Mouse (Mus musculus) spleen, adult 18-20 months (tissue): ENCODE results near the gene Wnt4.

ENCODE experiments used
- DNase-seq, 2 experiments: peaks; one replicate each; pipeline ENCODE4 v3.0.0; 2022; ENCODE audit warnings: mixed read lengths in 2 of 2

Gene Wnt4

DNA sequence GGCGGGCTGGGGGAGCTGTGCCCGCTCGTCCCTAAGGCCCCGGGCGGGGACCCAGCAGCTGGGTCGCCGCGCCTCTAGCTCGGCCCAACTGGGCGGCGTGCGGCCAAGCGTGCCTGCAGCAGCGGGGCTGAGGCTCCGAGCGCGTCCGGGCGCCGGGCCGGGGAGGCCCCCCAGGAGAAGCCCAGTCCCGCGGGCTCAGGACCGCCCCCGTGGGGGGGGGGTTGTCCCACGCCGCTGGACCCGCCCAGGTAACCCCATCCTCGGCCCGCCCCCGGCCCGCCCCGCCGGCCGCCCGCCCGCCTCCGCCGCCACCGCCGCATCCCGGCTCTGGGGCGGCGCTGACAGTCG, at the start of gene Wnt4:
Gene Wnt4, plus strand, starts transcription at position 324 of the 348 bp plus-strand sequence.
- no peak for DNase-seq

DNA sequence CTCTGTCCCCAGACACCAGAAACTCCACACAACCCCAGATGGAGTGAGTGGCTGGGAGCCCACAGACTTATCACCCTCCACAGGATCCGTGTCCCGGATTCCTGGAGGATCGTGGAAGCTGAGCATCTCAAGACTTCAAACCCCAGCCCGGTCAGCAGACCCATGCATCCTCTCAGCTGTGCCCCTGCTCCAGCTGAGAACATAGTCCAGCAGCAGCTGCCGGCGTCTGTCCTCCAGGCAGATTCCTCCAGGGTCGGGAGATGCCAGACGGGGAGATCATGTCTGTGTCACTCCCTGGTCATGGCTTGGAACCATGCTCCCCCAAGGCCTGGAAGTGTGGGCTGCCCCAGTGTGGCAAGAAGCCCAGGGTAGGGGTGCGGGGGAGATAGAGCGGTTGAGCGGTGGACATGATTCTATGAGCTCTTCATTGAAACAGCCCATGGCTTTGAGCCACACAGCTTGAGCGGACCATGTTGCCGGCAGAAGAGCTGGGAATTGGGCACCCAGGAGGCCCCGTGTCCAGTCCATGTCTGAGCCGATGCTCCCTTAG, 48.6 kb upstream of the Wnt4 start:
- peak in 1 of 2 experiments; percentile 2 for DNase-seq

DNA sequence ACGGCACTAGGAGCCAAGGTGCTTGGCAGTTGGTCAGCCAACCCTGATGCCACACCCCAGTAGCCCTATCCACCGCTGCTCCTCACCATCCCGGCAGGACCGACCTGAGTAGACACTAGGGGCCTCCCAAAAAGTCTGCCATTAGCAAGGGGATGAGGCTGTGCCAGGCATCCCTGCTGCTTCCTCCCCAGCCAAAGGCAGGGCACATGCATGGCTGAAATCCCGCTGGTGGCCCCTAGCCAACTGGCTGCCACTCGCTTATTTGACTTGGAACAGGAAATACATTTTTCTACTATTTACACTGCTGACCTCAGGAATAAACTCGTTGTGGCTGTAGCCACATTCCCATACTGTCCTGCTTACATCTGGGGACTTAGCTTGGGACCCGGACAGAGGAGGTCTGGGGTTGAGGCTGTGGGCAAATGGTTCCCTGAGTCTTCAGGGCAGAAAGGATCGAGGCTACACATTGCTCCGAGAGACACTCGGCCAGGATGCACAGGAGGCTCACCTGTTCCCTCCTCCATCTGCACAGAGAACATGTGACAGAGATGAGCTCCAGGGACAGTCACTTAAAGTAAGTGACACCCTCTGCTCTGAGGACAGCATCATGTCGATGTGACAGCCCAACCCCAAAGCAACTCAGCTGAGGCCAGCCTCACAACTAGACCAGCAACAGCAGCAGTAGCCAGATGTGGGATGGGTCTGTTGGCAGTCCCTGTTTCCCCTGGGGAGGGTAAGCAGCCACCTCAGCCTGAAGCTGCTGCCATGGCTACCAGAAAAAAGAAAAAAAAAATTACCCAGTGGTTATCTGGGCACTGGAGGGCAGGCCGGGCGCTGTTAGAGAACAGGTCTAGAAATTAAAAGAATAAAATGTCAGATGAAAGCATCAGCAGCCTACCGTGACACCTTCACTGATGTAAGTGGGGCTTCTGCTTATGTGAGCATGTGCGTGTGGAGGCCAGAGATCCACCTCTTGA, 45.5 kb upstream of the Wnt4 start:
- DNase-seq: peak in 1 of 2 experiments; percentile 7

DNA sequence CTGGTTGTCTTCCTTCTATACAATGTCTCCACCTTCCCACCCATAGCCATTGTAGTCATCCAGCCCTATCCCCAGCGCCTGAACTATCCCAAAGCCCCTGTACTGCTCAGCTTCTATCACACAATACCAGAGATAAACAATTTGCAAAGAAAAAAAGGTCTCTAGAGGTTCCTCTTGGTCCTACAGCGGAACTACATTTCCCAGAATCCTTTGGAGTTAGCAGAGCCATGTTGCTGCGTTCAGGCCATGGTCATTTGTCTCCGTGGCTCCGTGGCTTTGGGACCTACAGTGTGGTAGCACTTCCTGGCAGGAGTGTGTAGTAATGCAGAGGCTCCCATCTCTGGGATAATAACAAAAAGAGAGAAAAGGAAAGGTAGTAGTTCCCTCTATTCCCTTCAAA, 43.7 kb upstream of the Wnt4 start:
- no peak for DNase-seq

DNA sequence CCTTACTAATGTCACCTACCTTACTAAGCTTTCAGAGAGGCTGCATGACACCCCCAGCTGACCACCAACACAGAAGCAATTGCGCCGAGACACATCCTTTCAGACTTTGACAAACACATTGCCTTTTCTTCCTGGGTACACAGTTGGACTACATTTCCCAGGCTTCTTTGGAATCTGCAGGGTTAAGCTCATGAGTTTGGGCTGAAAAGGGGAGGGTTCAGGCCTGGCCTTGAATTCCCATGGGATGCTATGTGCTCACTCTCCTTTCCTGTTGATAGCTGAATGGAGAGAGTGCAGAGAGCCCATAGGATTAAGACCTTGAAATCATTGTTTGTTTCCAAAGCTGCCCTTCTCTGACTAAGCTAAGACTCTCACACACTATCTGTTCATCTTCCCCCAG, 42.8 kb upstream of the Wnt4 start:
- DNase-seq: no peak

DNA sequence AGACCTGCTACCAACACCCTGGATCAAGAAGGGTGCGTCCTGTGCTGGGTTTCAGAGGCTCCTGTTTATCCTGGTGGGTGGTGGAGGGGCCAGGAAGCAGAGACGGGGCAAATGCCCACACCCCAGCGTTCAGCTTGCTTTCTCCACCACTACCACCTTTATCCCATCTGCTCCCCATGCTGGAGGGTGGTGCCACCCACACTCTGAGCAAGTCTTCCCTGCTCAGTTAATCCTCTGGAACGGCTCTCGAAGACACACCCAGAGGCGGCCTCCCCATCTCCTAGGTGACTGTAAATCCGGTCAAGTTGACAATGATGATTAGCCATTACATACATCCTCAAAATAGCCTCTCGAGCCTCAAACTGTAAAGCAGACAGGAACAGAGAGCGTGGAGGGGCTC, 41.9 kb upstream of the Wnt4 start:
- DNase-seq: no peak

DNA sequence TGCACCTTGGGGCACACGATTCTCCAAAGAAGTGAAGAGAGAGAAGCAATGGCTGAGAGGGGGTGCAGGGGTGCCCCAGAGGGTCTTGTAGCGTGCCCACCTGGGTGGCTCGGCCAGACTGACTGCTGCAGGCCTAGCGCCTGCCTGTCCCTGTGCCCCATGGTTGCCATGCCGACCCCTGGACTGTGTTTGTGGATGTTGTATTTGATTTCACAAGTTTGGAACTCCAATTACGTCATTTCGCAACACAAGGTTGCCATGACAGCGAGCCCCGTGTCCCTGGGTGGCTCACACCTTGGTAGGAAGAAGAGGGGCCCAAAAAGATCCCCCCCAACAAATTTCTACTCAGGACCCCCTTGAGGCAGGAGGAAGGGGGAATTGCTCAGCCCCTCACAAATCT, 32.4 kb upstream of the Wnt4 start:
- DNase-seq: no peak

DNA sequence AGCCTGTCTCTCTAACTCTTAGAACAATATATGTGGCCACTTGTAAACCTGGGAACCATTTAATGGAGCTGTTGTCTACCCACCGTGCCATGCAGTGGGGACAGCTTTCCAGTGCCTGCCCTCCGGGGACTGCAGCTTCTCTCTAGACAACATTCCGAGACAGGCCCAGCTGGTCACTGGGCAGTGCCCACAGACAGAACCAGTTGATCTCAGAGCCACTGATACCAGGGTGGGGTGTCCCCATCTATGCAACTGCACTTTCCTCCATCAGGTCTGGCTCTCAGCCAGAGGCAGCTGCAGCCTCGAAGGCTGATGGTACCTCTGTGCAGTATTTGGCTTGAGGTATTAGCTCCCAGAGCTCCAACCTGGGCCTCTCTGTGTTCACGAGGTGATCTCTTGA, 27.0 kb upstream of the Wnt4 start:
- no peak for DNase-seq

DNA sequence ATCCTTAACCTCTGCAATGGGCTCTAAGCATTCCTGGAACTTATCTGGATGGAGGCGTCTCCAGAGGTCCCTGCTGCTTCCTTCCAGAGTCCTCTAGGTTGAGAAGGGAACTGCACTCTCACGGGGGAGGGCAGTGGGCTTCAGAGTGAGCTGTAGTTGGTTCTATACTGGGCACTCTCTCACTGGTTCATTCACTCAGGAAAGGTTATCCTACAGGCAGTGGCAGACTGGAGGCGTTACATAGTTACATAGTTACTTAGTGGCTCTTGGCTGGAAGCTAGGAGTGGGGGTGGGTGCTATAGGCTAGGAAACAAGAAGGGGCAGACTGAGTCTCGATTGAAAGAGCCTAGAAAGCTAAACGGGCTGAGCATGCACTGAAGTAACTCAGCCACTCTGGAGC, 26.4 kb upstream of the Wnt4 start:
- no peak for DNase-seq

DNA sequence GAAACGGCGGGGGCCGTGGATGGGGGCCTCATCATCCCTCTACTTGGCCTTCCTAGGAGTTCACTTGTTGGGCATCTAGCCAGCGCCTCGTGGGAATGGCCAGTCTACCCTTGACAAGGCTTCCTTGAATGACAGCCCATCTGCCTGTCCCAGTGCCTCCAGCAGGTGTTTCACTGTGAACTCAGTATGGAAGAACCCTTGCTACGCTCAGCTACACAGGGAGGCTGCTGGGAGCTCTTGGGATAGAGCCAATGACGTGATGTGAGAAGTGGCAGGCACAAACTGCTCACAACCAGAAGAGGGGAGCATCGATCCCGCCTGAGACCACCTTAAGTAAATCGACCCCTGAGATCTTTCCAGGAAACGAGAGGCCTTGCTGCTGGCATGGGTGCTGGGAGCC, 23.7 kb upstream of the Wnt4 start:
- DNase-seq: no peak

DNA sequence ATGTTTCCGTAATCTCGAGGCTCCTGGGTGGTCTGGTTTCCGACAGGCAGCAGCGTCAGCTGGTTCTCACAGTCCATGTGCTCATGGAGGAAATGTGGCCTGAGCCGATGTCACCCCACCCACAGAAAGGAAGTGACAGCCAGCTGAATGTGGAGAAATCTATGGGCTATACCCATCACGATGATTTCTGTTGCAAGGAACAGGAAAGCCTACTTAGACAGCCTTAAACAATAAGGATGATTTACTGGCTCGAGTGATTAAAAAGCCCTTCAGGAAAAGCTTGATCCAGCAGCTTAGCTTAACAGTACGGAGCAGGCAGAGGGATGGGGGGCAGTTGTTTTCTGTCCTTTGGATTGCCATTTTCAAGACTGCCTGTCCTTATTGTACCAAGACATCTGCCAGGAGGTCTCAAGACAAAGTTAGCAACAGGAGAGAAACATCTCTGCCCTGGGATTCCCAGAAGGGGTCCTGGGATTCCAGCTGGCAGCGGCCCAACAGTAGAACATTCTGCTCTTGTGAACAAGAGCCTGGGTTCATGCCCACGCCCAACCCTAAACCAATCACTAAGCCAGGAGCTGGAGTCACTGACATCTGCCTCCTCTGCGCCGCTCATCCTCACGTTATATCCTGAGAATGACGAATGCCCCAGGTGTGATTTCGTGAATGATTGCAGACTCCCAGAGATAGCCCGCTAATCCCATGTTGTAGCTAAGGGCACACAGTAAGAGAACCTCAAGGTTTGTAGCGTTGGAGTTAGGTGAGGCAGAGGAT, 22.9 kb upstream of the Wnt4 start:
- DNase-seq: no peak

DNA sequence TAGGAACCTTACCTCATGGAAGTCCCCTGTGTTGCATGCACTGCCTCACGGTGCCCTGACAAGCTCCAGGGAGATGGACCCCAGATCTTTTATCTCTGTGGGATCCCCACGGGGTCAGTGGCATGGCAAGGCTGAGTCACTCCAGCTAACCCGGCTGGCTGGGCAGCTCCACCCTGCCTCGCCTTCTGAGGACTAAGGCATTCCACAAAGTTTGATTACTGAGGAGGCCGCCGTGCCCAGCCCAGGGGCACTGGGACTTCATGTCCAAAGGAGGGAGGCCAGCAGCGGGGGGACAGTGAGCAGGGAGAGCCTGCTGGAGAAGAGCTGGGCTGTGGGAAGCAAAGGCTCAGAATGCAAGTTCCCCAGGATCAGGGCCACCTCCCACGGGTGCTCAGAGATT, 21.7 kb upstream of the Wnt4 start:
- DNase-seq: no peak

DNA sequence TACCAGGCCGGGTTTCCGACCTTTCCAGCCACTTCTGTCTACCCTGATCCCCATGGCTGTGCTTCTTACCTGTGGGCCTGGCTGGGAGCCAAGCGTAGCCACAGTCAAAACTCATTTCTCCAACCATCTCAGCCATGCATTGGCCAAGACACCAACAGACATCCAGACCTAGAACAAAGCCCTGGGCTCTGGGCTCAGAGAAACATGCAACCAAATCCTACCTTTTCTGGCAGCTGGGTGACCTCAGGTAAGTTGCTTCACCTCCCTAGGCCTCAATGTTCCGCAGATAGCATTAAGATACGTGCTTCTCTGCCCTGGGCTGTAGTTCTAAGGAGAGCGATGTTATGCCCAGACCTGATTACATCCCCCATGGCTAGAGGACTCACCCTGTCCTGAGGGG, 15.5 kb upstream of the Wnt4 start:
- DNase-seq: no peak

DNA sequence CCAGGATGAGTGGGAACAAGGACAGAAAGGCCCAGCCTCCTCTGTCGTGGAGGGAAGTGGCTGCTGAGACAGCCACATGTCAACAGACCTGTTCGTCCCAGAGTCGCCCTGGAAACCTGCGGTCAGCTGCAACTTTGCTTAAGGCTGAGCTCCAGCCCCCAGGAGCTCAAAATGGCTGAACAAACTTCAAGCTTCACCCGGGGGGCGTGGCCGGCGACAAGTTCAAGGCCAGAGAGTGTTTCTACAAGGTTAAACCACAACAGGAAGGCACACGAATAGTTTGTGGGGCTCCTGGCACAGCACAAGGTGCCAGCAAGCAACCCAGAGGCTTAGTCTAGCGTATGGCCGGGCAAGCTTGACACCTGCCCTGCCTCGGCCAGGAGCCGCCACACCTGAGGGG, 13.2 kb upstream of the Wnt4 start:
- no peak for DNase-seq

DNA sequence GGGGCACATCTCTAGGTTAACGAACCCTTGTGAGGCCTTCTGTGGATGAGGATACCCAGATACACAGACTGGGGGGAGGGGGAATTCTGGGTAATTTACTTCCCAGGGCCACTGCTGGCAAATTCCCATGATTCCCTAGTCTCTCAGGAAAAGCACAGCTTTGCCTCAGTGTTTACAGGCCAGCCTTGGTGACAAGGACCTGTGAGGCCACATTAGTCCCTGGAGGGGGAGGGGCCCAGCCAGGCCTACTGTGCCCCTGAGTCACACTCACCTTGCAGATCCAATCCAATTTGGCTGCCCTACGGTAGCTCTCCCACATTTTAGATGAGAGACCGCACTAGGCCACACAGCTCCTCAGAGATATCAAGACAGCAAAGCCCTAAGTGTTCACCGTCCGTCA, 12.2 kb upstream of the Wnt4 start:
- no peak for DNase-seq

DNA sequence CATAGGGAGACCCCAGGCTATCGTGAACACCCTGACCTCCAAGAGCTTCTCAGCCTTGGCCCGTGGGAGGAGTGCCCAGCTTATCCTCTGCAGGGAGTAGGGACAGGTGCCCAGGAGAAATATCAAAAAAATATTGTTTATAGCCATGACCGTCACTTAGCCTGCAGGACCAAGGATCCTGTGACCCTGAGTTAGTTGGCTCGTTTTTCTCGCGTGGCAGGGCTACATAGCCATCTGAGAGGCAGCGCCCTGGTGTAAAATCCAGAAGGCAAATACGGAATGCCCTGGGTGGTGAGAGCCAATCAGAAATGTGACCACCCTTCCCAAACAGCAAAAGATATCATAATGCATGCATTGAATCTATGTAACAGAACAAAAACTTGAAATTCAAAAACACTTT, 8.7 kb upstream of the Wnt4 start:
- DNase-seq: no peak

DNA sequence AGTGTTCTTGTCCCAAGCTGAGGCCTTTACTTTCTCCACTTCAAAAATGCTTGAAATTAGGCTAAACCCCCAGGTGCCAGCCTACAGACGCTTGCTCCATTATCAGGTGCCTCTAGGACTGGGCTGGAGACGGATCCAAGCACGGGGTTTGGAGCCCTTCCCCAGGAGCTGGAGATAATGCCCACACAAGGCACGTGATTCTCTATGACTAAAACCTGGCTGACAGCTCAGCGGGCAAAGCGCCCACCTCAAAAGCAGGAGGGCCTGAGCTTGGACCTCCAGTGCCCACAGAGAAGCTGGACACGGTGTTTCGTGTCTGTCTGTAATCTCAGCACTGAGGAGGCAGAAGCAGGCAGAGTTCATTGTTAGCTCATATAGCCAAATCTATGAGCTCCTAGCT, 5.4 kb upstream of the Wnt4 start:
- DNase-seq: no peak

DNA sequence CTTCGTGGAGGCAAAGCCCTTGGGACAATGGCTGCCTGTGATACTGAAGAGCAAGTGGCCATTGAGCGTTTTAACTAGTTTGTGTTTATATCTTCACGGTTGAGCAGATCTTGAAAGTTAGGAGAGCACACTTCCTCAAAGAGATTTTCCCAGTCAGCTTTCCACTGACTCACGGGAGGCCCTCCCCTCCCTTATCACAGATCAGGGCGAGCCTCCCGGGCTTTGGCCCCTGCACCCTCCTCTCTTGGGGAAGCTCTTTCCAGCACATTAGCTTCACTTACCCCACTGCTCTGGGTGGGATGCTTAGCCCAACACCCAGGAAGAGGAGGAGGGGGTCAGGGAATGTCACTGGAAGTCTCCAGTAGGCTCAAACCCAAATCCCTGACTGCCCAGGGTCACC, 3.0 kb upstream of the Wnt4 start:
- no peak for DNase-seq

DNA sequence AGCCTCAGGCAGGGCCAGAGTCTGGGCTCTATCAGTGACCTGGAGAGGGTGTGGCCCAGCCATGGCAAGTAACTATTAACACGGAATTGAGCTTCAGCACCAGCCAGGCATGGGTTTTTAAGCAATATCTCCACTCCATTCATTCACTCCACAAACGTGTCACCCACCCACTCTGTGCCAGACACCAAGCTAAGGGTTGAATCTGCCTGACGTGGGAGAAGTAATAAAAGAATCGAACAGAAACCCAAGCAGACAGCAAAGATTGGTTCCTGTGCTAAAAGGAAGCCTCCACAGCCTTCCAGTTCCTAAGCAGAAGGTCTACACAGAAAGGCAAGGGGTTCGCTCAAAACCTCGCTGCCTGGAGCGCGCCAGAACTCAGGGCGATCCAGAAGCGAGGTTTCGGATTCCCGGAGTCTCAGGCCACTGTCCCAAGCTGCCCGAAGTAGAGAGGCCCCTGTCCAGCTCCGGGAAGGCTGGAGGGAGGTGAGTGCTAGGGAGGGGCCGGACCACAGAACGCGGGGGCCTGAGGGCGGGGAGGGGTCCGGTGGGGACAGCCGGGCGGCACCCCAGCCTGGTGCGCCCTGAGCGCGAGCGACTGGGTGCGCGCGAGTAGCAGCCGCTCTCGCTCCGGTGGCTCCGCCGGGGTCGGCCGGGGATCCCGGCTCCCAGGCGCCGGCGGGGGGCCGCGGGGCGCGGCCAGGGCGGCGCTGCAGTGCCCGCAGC, 685 bp upstream of the Wnt4 start:
- DNase-seq: no peak

DNA sequence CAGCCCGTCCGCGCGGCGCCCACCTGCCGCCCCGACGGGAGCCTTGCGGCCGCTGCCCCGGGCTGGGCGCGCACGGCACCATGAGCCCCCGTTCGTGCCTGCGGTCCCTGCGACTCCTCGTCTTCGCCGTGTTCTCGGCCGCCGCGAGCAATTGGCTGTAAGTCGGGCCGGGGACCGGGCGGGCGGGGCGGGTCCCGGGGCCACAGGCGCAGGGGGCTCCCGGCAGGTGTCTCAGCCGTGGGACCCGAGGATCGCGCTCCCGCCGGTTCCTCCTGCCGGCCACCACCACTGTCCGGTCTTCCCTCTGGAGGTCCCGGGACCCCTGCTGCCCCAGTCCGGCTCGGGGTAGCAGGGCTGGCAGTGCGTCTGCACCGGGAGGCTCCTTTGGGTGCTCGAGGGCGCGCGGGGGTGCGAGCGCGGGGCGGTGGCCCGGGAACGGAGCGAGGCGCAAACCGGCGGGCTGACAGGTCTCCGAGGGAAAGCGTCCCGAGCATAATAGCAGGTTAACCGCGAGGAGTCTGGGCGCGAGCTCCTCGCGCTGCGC, 383 bp downstream of the Wnt4 start:
- no peak for DNase-seq

DNA sequence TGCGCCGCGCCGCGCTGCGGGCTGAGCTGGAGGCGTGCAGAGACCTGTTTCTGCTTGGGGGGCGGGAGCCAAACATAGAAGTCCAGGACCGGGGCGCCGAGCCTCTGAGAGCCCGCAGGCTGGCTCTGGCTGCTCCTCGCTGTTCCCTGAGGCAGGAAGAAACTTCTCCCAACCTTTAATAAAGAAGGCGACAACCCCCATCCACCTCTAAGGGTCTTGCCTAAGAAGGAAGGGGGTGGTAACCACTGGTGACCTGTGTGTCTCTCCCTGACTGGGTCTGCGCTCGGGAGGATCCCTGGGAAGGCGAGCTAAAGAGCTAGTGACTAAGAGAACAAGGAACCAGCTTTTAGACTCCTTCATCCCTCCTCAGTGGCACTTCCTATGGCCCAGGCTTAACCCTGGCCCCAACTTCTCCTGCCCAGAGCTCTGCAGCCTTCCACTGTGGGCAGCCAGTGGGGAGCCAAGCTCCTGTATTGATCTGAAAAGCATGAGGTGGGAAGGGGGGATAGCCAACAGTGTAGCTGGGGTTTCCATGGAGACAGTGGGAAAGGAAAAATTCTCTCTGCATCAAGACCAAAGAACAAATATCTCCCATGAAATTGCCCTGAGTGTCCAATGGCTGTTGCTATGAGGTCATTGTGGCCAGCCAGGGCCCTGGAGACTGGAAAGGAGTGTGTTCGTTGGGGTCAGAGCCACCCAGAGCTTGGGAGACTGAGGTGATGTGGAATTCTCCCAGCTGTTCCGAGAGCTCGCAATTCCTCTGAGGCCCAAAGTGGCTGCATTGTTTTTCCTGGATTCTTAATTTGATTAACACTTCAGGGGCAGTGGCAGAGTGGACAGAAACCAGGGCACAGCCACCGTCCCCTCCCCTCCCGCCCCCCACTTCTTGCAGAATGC, 1.1 kb downstream of the Wnt4 start:
- no peak for DNase-seq

DNA sequence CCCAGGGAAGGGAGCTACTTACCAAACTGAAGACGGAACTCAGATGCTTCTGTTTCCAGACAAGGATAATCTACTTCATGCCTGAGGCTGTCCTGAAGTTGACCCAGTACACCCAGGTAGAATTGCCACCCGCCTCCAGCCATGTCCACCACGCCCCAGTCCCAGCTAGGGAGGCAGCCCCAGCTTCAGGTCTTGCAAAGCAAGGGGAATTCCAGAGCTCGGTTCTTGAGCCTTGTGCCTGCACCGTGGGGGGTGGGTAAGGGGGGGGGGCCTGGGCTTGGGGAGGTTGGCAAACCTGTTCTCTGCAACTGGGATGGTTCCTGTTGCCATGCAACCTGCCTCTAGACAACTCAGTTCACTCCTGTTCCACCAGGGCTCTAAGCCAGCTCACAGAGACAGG, 2.1 kb downstream of the Wnt4 start:
- DNase-seq: no peak
